27 mouse cellular contexts compared by ENCODE assay signal in the genomic region with DNA sequence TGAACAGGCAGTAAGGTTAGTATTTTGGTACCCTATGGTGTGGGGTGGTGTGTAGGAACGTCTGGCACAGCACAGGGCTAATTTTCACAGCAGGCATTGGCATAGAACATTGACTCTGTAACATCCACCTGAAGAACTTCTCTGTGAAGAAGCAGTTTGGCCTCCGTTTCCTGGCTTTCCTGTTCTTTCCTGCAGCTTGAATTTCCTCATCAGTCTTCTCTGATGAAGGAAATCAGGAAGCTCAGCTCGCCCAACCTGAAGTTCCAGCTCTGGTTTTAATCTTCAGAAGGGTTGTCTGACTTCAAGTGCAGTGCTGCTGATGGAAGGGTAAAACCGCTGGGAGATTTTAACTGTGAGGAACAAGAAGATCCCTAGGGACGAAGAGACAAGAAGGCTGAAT.
"Had no signal": no experiment of that assay in that cellular context is flagged by ENCODE, and none has a peak within 500 bp of the region (broad histone marks: within the 10 kb centered on the region; RNA-seq: fewer than 3 reads in every experiment).

No protein-coding gene starts in this region.

- H3K4me1 ChIP-seq: hindbrain, embryonic 12.5 days; intestine, embryonic 15.5 days; liver, embryonic 12.5 days had no signal

- H3K4me2 ChIP-seq: heart, embryonic 12.5 days; hindbrain, embryonic 12.5 days; hindbrain, embryonic 14.5 days; intestine, embryonic 15.5 days; limb, embryonic 12.5 days; limb, embryonic 15.5 days; liver, embryonic 12.5 days had no signal

- H3K36me3 ChIP-seq: heart, embryonic 10.5 days; heart, embryonic 12.5 days; hindbrain, embryonic 10.5 days; hindbrain, embryonic 12.5 days; intestine, embryonic 15.5 days; limb, embryonic 12.5 days; limb, embryonic 15.5 days; liver, embryonic 12.5 days had no signal

- H3K4me3 ChIP-seq: gastrocnemius, adult 2 months; heart, adult 2 months; heart, embryonic 10.5 days; heart, embryonic 12.5 days; hindbrain, embryonic 10.5 days; hindbrain, embryonic 12.5 days; intestine, embryonic 15.5 days; layer of hippocampus, adult 2 months; limb, embryonic 12.5 days; limb, embryonic 15.5 days; liver, embryonic 12.5 days had no signal

- H3K27ac ChIP-seq: gastrocnemius, adult 2 months; heart, adult 2 months; heart, embryonic 10.5 days; hindbrain, embryonic 10.5 days; hindbrain, embryonic 12.5 days; hindbrain, embryonic 14.5 days; intestine, embryonic 15.5 days; layer of hippocampus, adult 2 months; limb, embryonic 12.5 days; limb, embryonic 15.5 days; liver, embryonic 12.5 days; liver, embryonic 14.5 days had no signal

- H3K27me3 ChIP-seq: heart, embryonic 12.5 days; hindbrain, embryonic 12.5 days; intestine, embryonic 15.5 days; limb, embryonic 12.5 days; limb, embryonic 15.5 days; liver, embryonic 12.5 days had no signal

- DNase-seq: gastrocnemius, adult 2 months; gastrocnemius, postnatal 10 days; gastrocnemius, postnatal 25 days; heart, adult 2 months; heart, postnatal 10 days; heart, postnatal 4 days; kidney, adult 18-20 months; kidney, adult 8-10 months; kidney, postnatal 10 days; kidney, postnatal 25 days; kidney, postnatal 4 days; layer of hippocampus, postnatal 36 days; left cerebral cortex, postnatal 4 days had no signal

- H3K9me3 ChIP-seq: heart, embryonic 10.5 days; heart, embryonic 12.5 days; hindbrain, embryonic 10.5 days; hindbrain, embryonic 12.5 days; intestine, embryonic 15.5 days; limb, embryonic 12.5 days; limb, embryonic 15.5 days; liver, embryonic 12.5 days had no signal

- H3K9ac ChIP-seq: heart, embryonic 12.5 days; hindbrain, embryonic 12.5 days; hindbrain, embryonic 14.5 days; intestine, embryonic 15.5 days; limb, embryonic 12.5 days; limb, embryonic 15.5 days; liver, embryonic 12.5 days; liver, embryonic 14.5 days had no signal

- ATAC-seq: hindbrain, embryonic 16.5 days; inflammation-experienced regulatory T-cells, adult 6 months; intestine, embryonic 15.5 days; intestine, postnatal 0 days; liver, embryonic 12.5 days had no signal
